8 mouse cellular contexts compared by ENCODE assay signal in the genomic region with DNA sequence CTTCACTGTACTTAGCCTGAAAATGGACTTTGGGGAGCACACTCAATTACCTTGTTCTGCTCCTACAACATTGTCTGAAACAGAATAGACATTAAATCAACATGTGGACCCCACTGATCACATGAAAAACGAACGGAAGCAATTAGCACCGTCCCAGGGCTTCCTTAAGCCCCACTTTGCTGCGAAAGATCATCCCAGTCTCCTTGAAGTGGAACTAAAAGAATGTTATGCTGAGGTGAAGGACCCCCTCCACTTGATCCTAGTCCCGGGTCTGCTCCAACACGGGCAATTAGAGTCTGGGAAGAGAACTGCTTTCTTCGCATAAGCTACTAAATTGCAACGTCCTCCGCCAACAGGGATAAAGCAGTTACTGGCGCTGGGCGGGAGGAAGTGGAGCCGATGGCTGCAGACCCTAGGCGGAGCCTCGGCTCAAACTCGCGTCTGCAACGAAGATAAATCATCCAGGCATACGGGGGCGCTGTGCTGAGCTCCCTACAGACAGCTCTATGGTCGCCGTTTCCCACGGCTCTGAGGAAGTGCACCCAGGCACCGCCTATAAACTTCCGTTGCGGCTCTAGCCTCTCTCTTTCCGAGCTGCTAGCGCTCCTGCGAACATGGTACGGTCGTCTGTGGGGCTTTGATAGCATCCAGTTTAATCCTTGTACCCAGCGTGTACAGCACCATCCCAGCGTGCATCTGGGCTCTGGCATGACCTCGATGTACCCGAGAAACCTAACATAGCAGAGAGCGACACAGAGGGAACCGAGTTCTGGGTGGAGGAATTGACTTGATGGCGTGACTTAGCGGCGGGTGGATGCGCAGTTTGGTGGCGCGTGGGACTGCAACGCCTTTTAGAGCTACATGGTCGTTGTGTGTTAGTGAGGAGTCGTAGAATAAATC. TPM values are rescaled to one million over a fixed set of nuclear protein-coding genes. Genes with fewer than 3 reads are reported as not detected.
DNase-seq lines count a peak whose midpoint lies in the region; ATAC-seq lines count a peak whose summit lies in the region.

A gene (plus strand): TSS at position 552 of the 900 bp plus-strand sequence.

- H3K27me3 ChIP-seq in hindbrain, embryonic 14.5 days (ENCODE audit: control insufficient read depth, insufficient read depth, low read length): 0 out of 2 replicates have a peak, but pooled peaks cover 2% of the 10 kb centered on the region

- no peaks in the 10 kb centered on the region for H3K9me3 ChIP-seq in hindbrain, embryonic 14.5 days (ENCODE audit: control insufficient read depth, low read length)

- 22% methylated on average over 45 of the region's 45 CpGs for WGBS in hindbrain, embryonic 14.5 days

- peak; percentile 93 for DNase-seq in R1 (ENCODE audit: low read depth, low spot score)
- peak; percentile 90 to 92 for DNase-seq in cerebellum, postnatal 25 days
- peak; percentile 81 to 82 for DNase-seq in frontal cortex, postnatal 25 days (ENCODE audit: low spot score in 2 of 2)
- DNase-seq in hindbrain, embryonic 14.5 days (ENCODE audit: low spot score): peak; percentile 87
- peak; percentile 84 to 86 for DNase-seq in layer of hippocampus, postnatal 36 days
- DNase-seq in lung, postnatal 36 days: peak; percentile 95
- peak; percentile 96 for DNase-seq in retina, postnatal 1 day
- DNase-seq in urinary bladder, adult 18-20 months (ENCODE audit: low spot score in 2 of 2): peak; percentile 62 to 80

- H3K9ac ChIP-seq in hindbrain, embryonic 14.5 days: peak within 1 kb of the TSS; percentile 67

- H3K4me1 ChIP-seq in hindbrain, embryonic 14.5 days (replicated peaks; ENCODE audit: control insufficient read depth, insufficient read depth, low read length): peaks cover 11% of the 10 kb centered on the region; the same call in 1 of the 2 replicates

- peak within 1 kb of the TSS; percentile 84 for H3K27ac ChIP-seq in hindbrain, embryonic 14.5 days

- peak within 1 kb of the TSS; percentile 49 for H3K4me3 ChIP-seq in hindbrain, embryonic 14.5 days (replicated peaks; ENCODE audit: low read length)

- ATAC-seq in hindbrain, embryonic 14.5 days (ENCODE audit: low FRiP score): peak; percentile 98

- peaks cover 16% of the 10 kb centered on the region; the same call in 1 of the 2 replicates for H3K36me3 ChIP-seq in hindbrain, embryonic 14.5 days (replicated peaks; ENCODE audit: control insufficient read depth, insufficient read depth)

- peak within 1 kb of the TSS; percentile 65 for H3K4me2 ChIP-seq in hindbrain, embryonic 14.5 days (replicated peaks)

RNA-seq across cellular contexts. Expression of the gene that starts here (rescaled TPM):
- polyA plus RNA-seq in hindbrain, embryonic 14.5 days (2014; fragmentation: Nextera tagmentation; extraction: Ambion mirVana): 187 and 221 TPM in 2 replicates
- 100 to 1,000 TPM; 147 TPM for total RNA-seq in layer of hippocampus, postnatal 36 days (2021)

Comparison
In these comparisons a context has a peak if more than half of its experiments do, and no peak if none do; other contexts are left out.
1. Peak in every context shown above with its lines: DNase-seq, ATAC-seq, H3K4me3 ChIP-seq and H3K27ac ChIP-seq.